Mouse (Mus musculus): Measurements from ENCODE around the gene Fbxw7.
"Not testable (repeated sequence)": the region's sequence is repeated elsewhere in the genome, so short reads cannot be mapped to it uniquely, and the experiment has no call there.

Gene Fbxw7

DNA sequence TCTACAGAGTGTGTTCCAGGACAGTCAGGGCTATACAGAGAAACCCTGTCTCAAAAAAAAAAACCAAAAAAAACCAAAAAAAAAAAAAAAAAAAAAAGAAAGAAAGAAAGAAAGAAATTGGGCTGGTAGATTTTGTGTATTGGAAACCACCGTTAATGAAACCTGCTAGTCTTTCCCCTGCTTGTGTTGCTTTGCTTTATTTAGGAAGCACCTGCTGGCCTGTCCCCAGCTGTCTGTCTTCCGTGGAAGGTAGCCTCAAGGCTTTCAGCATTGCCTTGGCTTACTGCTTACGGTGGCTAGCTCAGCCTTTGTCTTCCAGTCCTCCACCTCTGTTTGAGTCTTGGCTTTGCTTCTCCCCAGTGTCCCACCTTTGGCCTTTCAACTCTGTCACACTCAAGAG, 11.9 kb downstream of the Fbxw7 start:
- no peak for DNase-seq (ENCODE audit: low spot score)

DNA sequence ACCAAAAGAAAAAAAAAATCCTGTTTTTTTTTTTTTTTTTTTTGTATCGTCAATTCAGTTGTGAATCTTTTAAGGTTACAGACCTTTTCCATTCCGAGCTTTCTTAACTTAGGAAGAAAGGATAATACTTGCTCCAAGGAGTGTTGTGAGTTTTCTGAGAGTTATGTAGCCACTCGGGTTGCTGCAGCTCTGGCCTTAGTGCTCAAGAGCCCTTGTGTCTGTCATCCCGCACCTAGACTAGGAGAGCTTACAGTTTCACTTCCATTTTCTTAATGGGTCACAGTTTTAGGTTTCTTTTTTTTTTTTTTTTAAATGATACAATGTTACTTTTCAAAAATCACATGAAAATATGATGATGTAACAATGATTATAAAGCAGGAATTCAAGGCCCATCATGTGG, 12.5 kb downstream of the Fbxw7 start:
- DNase-seq (ENCODE audit: low spot score) = no peak

DNA sequence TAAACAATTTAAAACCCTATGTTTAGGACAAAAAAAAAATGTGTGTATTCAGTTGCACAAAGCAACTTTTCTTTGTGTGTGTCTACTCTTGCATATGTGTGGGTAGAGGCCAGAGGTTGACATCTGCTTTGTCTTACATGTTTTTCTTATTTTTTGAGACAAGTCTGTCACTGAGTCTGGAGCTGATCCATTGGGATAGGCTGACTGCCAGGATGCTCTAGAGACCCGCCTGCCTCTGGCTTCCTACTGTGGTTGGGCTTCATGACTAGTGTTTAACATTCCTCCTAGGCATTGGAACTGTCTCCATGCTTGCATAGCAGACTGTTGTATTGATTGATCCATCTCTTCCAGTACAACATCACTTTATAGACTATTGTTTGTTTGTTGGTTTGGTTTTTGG, 14.3 kb downstream of the Fbxw7 start:
- no peak for DNase-seq (ENCODE audit: low spot score)

DNA sequence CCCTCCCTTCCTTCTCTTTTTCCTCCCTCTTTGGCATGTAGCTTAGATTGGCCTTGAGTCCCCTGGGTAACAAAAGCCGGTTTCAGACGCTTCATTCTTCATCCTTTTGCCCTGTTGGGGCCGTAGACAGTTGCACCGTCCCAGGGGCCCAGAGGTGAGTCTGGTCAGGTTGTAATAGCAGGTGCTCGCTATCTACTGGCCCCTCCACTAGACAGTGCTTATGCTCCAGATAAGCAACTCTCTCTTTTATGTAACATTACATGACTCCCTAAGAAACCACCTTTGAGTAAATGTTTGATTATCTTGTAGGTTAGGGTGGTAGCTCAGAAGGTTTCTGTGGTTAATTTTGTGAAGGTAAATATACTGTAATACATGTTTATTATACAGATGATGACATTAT, 21.0 kb downstream of the Fbxw7 start:
- DNase-seq (ENCODE audit: low spot score) = no peak

DNA sequence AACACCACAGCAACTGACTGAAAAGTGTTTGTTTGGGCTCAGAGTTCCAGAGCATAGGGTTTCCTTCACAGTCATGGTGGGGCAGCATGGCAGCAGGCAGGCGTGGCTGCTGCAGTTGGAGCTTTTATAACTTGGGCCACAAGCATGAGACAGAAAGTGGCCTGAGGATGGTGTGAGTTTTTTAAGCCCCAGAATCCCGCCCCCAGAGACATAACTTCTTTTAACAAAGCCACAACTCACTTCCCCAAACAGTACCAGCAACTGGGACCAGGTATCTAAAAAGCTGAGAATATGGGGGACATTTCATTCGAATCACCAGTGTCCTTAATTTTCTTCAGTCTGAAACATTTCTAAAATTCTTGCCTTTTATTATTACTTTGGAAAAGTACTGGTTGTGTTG, 22.9 kb downstream of the Fbxw7 start:
- no peak for DNase-seq (ENCODE audit: low spot score)

DNA sequence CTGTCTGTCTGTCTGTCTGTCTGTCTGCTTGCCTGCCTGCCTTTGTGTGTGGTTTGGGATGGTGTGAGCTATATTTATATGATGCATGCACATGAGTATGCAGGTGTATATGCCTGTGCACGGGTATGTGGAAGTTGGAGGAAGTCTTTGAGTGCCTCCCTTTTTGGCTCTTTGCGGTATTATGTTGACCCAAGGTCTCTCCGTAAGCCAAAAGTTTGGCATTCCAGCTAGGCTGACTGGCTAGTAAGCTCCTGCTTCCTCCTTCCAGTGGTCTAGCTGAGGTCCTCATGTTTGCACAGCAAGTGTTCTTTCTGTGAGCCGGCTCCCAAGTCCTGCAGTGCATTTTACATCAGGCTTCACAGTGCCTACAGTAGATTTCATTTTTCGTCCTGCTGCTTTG, 24.4 kb downstream of the Fbxw7 start:
- DNase-seq (ENCODE audit: low spot score) = no peak

DNA sequence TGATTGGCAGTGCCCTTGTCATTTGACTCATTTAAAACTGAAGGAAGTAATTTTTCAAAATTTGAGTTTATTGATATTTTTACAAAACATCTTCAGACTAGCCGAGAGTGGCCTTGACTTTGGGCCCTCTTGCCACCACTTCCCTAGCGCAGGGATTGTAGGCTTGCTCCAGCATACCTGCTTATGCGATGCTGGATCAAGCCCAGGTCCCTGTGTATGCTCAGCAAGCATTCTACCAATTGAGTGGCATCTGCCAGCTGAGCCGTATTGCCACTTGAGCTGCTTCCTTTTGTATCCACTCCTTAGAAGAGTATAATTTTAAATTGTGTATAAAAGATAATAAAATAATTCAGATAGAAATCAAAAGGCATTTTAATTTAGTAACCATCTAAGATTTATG, 26.2 kb downstream of the Fbxw7 start:
- no peak for DNase-seq (ENCODE audit: low spot score)

DNA sequence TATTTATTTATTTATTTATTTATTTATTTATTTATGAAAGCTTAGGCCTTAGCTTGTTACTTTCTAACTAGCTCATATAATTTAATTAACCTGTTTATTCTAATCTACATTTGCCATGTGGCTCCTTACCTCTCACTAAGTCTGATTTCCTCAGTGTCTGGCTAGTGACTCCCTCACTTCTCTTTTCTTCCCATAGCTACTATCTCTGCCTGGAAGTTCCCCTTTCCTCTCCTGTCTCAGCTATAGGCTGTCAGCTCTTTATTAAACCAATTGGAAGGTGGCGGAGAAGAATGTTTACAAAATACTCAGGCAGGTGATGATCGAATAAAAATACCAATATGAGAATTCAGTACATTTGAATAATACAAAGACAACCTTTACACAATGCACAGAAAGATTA, 27.7 kb downstream of the Fbxw7 start:
- no peak for DNase-seq (ENCODE audit: low spot score)

DNA sequence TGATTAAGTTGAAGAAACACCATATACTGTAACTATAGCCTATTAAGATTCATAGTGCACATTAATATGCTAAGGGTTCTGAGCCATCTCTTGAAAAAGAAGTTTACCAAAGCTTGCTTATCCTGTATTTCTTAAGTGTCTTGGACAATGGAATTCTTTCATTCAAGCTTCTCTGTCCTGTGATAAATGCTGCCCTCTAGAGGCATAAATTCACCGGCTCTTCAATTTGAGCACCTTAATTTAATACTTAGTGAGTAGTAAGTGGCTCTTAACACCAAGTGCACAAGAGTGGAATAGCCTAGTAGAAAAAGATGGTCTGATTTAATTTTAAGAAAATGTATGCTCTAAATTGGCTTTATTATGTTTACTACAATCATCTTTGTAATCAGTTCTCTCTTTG, 28.5 kb downstream of the Fbxw7 start:
- DNase-seq (ENCODE audit: low spot score) = peak; percentile 48

DNA sequence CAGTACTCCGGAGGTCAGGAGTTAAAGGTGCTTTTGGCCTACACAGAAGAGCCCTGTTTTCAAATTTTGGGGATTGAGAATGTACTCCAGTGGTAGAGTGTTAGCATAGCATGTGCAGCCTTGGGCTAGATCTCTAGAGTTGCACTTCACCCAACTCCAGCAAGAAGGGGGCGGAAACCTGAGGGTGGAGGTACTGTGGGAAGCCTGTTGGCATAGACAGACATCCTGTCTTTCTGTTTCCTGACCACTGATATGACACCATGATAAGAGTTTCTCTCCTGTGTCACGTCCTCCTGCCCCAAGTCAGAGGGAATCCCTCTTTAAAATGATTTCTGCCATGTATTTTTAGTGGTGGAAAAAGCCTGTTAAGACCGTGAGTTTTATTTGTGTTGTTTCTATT, 33.7 kb downstream of the Fbxw7 start:
- no peak for DNase-seq (ENCODE audit: low spot score)

DNA sequence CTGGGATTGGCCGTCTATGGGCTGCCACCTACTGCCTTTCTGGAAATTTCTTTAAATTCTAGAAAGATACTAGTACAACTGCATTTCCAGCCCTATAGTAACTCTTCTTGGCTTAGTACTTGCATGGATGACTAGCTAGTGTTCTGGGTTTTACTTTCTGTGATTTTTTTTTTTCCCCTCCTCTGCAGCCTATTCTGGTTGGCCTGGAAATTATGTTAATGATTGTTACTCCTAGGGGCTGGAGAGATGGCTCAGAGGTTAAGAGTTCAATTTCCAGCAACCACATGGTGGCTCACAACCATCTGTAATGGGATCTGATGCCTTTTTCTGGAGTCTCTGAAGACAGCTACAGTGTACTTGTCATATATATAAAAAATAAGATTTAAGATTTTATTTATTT, 35.4 kb downstream of the Fbxw7 start:
- DNase-seq (ENCODE audit: low spot score) = no peak

DNA sequence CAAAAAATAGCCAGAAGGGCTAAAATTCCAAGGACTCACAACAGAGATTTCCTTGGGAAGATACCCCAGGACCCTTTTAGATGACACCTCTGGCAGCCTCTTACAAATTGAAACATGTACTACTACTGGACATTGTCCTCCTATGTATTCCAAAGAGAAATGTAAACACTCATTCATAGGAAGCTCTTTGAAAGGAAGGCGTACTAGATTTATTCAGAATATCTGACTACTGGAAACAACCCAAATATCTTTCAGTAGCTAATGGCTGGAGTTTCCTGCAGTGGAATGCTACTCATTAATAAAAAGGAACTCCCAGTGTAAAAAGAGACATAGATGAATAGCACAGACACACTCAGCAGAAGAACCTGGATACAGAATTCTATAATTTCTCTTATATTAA, 36.7 kb downstream of the Fbxw7 start:
- DNase-seq (ENCODE audit: low spot score) = no peak

DNA sequence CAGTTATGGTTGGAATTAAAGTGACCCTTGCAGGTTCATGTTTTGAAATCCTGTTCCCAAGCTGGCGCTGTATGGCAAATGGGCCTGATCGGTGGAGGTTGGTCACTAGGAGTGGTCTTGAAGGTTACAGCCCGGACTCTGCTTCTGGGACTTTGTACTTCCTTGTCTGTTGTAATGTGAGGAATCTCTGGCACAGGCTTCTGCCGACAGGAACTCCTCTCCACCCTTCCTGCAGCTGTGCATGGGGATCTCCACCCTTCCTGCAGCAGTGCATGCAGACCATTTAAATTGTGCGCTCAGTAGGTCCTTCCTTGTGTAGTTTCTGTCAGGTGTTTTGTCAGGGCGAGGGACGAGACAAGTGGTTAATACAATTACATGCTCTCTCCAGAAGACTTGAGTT, 37.8 kb downstream of the Fbxw7 start:
- no peak for DNase-seq (ENCODE audit: low spot score)

DNA sequence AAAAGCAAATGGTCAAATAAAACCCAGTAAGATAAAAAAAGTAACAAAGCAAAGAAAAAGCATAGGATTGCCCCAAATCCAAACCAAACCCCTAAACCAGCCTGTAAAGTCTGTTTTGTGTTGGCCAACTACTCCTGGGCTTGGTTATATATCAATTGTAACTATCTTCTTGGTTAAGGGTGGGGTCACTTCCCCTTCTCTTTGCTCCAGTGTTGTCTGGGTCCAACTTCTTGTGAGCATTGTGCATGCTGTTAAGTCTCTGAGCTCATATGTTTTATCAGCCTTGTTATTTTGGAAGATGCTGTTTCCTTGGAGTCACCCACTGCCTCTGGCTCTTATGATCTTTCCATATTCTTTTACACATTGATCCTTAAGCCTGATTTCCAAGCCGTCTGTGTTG, 39.4 kb downstream of the Fbxw7 start:
- no peak for DNase-seq (ENCODE audit: low spot score)

DNA sequence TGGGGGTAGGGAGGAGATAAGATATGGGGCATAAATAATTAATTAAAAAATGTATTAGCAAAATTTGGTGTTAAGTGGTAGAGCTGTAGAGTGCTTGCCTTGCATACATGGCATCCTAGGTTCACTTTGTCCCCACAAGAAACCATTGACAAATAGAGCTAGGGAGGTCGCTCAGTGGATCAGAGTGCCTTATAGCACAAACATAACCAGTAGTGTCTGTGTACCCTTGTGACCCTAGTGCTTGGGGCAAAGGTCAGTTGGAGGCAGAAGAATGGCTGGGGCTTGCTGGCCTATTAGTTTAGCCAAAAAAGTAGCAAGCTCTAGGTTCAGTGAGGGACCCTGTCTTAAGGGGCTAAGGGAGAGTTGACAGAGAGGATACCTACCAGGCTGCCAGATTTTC, 45.6 kb downstream of the Fbxw7 start:
- DNase-seq (ENCODE audit: low spot score) = no peak

DNA sequence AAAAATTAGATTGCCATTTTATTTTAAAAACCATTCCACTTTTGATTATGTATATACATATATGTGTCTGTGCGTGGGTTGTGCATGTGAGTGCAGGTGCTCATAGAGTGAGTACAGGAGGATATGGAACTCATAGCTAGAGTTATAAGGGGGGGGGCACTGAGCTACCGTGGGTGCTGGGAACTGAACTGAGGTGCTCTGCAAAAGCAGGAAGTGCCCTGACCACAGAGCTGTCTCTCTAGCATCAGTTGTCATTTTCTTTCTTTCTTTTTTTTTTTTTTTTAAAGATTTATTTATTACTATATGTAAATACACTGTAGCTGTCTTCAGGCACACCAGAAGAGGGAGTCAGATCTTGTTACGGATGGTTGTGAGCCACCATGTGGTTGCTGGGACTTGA, 46.7 kb downstream of the Fbxw7 start:
- DNase-seq (ENCODE audit: low spot score) = not testable (repeated sequence)

DNA sequence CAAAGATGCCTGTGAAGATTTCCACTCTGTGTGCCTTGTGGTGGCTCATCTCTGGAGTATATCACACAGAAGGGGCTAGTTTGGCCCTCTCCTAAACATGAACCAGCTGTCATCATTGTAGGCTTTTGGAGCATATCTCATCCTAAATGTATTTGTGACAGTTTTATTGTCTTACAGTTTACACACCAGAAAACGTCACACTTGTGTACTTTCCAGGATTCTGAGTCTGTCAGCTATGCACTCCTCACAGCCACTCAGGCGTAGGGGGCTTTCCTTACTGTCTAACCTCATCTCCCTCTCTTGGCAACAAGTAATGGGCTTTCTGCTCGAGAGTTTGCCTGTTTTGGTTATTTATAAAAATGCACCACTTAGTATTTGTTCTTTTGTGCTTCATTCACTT, 50.6 kb downstream of the Fbxw7 start:
- DNase-seq (ENCODE audit: low spot score) = no peak

DNA sequence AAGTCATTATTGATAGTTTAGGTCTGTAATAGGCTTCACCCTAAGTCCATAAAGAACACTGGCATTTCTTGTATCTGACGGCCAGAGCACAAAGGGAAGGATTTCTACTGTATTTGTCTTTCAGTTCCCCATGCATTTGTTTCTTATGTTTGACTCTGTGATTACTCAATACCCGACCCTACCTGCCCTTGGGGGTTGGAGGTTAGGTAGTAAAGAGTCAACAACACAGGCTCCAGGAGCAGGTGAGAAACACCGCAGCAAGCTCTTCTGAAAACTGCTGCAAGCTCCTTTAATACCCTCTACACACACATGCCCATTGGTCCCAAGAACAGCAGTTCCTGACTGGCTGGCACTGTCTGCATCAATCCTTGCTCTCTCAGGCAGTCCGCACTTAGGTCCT, 51.8 kb downstream of the Fbxw7 start:
- DNase-seq (ENCODE audit: low spot score) = no peak

DNA sequence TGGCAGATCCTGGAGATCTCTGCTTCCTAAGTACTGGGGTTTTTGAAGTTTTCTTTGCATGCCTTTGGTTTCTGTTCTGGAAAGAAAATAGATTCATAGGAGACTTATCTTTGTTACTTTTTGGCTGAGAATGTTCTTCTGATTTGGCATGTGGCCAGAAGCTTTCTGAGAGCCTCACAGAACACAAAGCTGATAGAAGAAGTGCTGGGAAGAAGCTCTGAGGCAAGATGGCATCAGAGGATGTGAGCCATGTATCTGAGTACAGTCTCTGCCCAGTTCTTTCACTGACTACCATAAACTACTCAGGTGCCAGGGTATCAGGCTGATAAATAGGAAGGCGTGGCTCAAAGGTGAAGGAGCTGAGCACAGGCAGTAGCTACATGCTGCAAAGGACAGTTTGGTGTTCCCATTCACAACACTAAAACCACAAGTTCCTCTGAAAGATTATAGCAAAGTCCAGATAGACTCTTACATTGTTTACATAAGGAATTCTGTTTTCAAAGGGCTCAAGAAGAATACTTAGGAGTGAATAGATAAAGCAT, 52.4 kb downstream of the Fbxw7 start:
- no peak for DNase-seq (ENCODE audit: low spot score)

DNA sequence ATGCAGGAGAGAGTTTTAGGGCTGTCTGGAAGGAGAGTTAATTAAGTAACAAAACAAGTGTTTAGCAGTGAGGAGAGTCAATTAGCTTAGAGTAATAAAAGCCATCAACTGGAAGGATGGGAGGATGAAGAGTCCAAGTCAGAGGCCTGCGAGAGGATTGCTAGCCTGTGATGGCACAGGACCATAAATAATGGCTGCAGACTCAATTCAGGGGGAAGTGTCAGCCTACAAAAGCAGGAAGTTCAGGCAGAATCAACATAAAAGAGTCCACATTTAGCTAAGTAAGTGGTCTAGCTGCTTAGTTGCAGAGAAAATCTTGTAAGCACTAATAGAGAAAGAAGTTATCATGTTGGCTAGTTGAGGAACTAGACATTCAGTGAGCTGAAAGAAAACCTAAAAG, 52.9 kb downstream of the Fbxw7 start:
- no peak for DNase-seq (ENCODE audit: low spot score)

DNA sequence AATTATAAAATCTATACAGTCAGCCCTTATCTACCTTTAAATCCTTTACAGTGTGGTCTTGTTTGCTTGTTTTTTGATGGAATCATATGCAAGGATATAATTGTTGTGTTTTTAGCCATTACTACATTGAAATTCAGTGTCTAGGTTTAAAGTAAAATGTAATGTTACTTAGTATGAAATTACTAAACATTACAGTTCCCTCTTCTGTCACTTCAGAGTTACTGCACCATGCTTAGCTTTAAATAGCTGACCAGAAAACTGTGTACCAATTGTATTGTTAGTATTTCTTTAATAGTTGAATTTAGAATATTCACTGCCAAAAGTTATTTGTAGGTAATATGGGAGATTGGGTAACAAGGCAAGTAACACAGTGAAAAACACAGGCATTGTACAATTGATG, 55.1 kb downstream of the Fbxw7 start:
- DNase-seq (ENCODE audit: low spot score) = no peak

DNA sequence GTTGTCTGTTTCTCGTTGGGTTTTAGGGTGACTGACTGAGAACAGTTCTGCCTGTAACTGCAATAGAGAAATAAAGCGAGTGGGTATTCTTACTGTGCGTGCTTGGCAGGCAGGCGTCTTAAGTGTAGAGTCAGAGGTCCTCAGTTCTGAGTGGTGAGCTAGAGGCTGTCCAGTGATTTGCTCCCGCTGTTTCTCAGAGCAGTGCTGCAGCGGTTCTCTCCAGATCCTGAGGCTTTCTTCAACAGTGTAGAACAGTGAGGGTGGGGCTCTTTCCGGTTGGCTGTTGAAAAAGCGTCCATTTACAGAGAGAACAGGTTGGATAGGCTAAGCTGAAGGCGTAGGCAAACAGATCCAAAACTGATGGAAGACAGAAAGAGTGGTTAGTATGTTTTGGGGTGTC, 60.2 kb downstream of the Fbxw7 start:
- DNase-seq (ENCODE audit: low spot score) = no peak

DNA sequence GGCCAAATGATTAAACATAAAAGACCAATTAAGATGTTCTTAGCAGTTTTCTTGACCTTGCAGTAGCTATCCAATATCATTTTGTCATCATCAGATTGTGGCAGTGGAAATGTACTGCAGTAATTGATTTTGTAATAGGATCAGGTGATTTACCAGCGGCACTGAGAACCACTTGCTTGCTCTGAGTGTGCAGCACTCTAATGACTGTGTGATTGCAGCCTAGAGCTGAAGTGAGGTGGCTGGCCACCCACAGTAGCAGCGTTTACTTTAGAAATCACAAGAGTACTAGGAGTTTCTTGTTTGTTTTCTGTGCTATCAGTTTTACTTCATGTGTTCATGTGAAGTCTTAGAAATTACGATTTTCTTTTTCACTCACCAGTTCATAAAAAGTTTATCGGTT, 61.1 kb downstream of the Fbxw7 start:
- DNase-seq (ENCODE audit: low spot score) = no peak

DNA sequence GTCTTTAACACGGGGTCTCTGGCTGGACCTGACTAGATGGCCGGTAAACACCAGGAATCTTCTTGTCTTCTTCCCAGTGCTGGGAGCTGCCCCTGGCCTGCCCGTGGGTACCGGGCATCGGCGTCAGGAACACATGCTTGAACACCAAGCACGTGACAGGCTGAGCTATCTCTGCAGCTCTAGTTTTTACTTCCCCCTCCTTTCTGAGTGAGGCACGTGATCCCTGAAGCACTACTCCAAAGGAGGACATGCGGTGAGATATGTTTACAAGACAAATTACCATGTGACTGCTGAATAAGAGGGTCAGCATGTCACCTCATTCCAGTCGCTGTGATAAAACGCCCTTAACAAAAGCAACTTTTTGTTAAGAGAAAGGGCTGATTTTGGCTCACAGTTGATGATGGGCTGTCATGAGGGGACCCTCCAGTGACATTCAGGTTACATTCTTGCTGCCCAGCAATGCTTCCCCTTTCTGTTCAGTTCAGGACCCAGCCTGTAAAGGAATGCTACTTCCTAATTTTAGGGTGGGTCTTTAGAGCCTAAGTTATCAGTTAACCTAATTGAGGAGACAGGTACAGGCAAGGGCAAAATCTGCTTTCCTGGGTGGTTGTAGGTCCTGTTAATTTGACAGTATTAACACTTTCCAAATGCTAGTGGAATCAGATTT, 68.9 kb downstream of the Fbxw7 start:
- no peak for DNase-seq (ENCODE audit: low spot score)

DNA sequence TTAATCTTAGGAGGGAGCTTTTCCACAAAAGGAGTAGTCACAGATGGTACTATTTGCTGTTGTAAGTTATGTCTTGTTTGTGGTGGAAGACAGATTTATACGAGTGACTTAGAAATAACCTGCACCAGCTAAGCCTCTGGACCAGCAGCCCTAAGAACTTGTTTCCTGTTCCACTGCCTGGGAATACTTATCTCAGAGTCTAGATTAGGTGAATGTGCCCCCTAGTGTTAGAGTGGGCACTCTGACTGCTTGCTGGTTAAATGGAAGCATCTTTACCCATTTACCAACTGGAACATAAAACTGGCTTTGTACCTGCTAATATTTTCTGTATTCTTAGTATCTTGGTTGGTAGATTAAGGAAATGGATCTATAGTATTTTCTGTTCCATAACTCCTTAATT, 74.6 kb downstream of the Fbxw7 start:
- DNase-seq (ENCODE audit: low spot score) = no peak
